Mouse (Mus musculus): ENCODE measurements around the gene Ube2d2b.

GRCm38 (mm10) chr5:107863971-107864370 lies 34.1 kb downstream of the Ube2d2b start:
- TF ChIP-seq CTCF (conservative IDR thresholded peaks at IDR 0.05; ENCODE audit: insufficient read depth, insufficient read length, low read depth, low read length) = no peak
- TF ChIP-seq POLR2A (IDR thresholded peaks at IDR 0.05; ENCODE audit: low read depth, low read length) = no peak

Measured in kidney, adult 2 months (tissue).